Mouse (Mus musculus) limb, embryonic 12.5 days (tissue): Measurements from ENCODE around the gene Dbn1. TPM values are rescaled to one million over a fixed set of nuclear protein-coding genes. Genes with fewer than 3 reads are reported as not detected.

Experiments
- ATAC-seq: fragments of 200-750 bp; cut with Nextera tagmentation; 2 replicates; pipeline ENCODE4 v1.8.0; 2017; ENCODE audit warnings: low read depth, moderate TSS enrichment; ENCODE audit not compliant: insufficient number of reproducible peaks, insufficient read depth, low FRiP score, low TSS enrichment
- H3K27ac ChIP-seq: fragments of 300-500 bp; sonication (generic); 2 replicates; pipeline ENCODE4 v1.5.1; 2016; ENCODE audit warnings: mild to moderate bottlenecking, moderate library complexity
- H3K27me3 ChIP-seq: fragments of 300-500 bp; sonication (generic); 2 replicates; pipeline ENCODE4 v1.6.1; 2016; ENCODE audit warnings: mild to moderate bottlenecking, moderate library complexity
- H3K36me3 ChIP-seq: fragments of 300-500 bp; sonication (generic); 2 replicates; pipeline ENCODE4 v1.6.1; 2016; ENCODE audit warnings: mild to moderate bottlenecking, moderate library complexity
- H3K4me1 ChIP-seq: fragments of 300-500 bp; sonication (generic); replicated peaks from 2 replicates; pipeline ENCODE4 v1.6.1; 2016
- H3K4me2 ChIP-seq: fragments of 300-500 bp; sonication (generic); 2 replicates; pipeline ENCODE4 v1.6.1; 2016; ENCODE audit warnings: mild to moderate bottlenecking, moderate library complexity
- H3K4me3 ChIP-seq: fragments of 300-500 bp; sonication (generic); replicated peaks from 2 replicates; pipeline ENCODE4 v1.5.1; 2016; ENCODE audit warnings: mild to moderate bottlenecking
- H3K9ac ChIP-seq: fragments of 300-500 bp; sonication (generic); replicated peaks from 2 replicates; pipeline ENCODE4 v1.6.1; 2016; ENCODE audit warnings: mild to moderate bottlenecking, moderate library complexity
- H3K9me3 ChIP-seq: fragments of 300-500 bp; sonication (generic); 2 replicates; pipeline ENCODE4 v1.6.1; 2016; ENCODE audit warnings: mild to moderate bottlenecking, moderate library complexity
- WGBS: fragments of 180-500 bp; shearing (Covaris S2); methylation state at CpG from one replicate; pipeline ENCODE4 v1.1.7; 2016; 5-methylcytosine and 5-hydroxymethylcytosine counted together
- microRNA-seq: library from miRNA; unstranded; fragments of <30 nt; microRNA quantifications from one replicate; pipeline ENCODE4, GENCODE M21; 2017
- polyA plus RNA-seq: library from polyadenylated mRNA; unstranded; fragments of >200 nt; fragmentation: Nextera tagmentation; extraction: Ambion mirVana; gene quantifications from 2 replicates; pipeline ENCODE4 v1.2.1, GENCODE M21; 2016

The Dbn1 gene
- polyA plus RNA-seq, 1 experiment from 2014 or later = 361 TPM

DNA sequence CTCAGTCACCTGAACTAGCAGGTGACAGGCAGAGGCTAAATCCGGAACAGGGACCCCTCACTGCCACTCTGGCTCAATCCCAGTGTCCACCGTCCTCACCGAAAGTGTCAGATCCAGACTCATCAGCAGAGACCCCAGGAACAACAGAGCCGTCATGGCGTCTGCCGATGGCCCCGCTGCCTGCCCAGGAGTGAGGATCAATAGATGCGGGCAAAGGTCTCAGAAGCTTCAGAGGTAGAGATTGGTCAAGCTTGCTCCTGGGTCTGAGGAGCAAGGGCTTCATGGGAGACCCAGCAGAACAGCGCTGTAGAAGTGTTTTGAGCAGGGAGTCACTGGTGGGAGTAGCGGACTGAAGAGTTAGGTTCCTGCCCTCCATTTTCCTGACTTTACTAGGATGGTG, 61.3 kb downstream of the Dbn1 start, which contains the start of gene F12:
Gene F12, minus strand, starts transcription at position 181 of the 400 bp plus-strand sequence.
- 89% methylated on average over 10 of the region's 10 CpGs for WGBS
- Histone ChIP-seq H3K9me3 (no peaks in the 10 kb centered on the region), H3K27ac (no peak within 1 kb of the TSS), H3K9ac (no peak within 1 kb of the TSS), H3K4me2 (no peak within 1 kb of the TSS), H3K36me3 (no peaks in the 10 kb centered on the region), H3K4me1 (peaks cover 3% of the 10 kb centered on the region), H3K27me3 (peaks cover 22% of the 10 kb centered on the region), H3K4me3 (no peak within 1 kb of the TSS)
- ATAC-seq = no peak

Small RNA genes lying within 50 kb of the gene (microRNA-seq; reads per million reads assigned to microRNA genes)
- 0.70 reads per million for gene Mir6943
- gene Mir6944 = 59.7 reads per million, percentile 45 among the genes with 10 or more reads in this experiment
- 1.9 reads per million for gene Mir6945

Other genes starting within 250 kb of the Dbn1 start
- gene Prelid1, start 167.6 kb downstream of the Dbn1 start, polyA plus RNA-seq = 361 and 370 TPM in 2 replicates
- 108 and 109 TPM in 2 replicates for gene Rab24, start 166.2 kb downstream of the Dbn1 start, polyA plus RNA-seq
- 33.7 and 34.9 TPM in 2 replicates for gene Mxd3, start 158.3 kb downstream of the Dbn1 start, polyA plus RNA-seq
- 92.9 and 99.8 TPM in 2 replicates for gene Lman2, start 125.3 kb downstream of the Dbn1 start, polyA plus RNA-seq
- 0.82 and 1.2 TPM in 2 replicates for gene Rgs14, start 118.4 kb downstream of the Dbn1 start, polyA plus RNA-seq
- not detected in 2 replicates for gene Slc34a1, start 89.9 kb downstream of the Dbn1 start, polyA plus RNA-seq
- gene Pfn3, start 72.9 kb downstream of the Dbn1 start, polyA plus RNA-seq = not detected in 2 replicates
- gene F12, start 61.3 kb downstream of the Dbn1 start, polyA plus RNA-seq = 0.18 TPM in 1 of 2 replicates, not detected in the other
- gene Grk6, start 43.0 kb downstream of the Dbn1 start, polyA plus RNA-seq = 66.6 and 69.1 TPM in 2 replicates
- 0.67 and 1.1 TPM in 2 replicates for gene Prr7, start 23.8 kb downstream of the Dbn1 start, polyA plus RNA-seq
- gene Pdlim7, start 25.6 kb upstream of the Dbn1 start, polyA plus RNA-seq = 154 and 158 TPM in 2 replicates
- 2.4 and 2.7 TPM in 2 replicates for gene Dok3, start 41.2 kb upstream of the Dbn1 start, polyA plus RNA-seq
- gene Ddx41, start 48.5 kb upstream of the Dbn1 start, polyA plus RNA-seq = 77.3 and 80.1 TPM in 2 replicates
- gene Fam193b, start 83.0 kb upstream of the Dbn1 start, polyA plus RNA-seq = 65.1 and 69.4 TPM in 2 replicates
- 122 and 133 TPM in 2 replicates for gene Tmed9, start 85.6 kb upstream of the Dbn1 start, polyA plus RNA-seq
- 31.5 and 34.7 TPM in 2 replicates for gene B4galt7, start 111.8 kb upstream of the Dbn1 start, polyA plus RNA-seq
- gene Caml, start 134.9 kb upstream of the Dbn1 start, polyA plus RNA-seq = 59.1 and 60.5 TPM in 2 replicates
- gene Ddx46, start 146.9 kb upstream of the Dbn1 start, polyA plus RNA-seq = 45.1 and 45.3 TPM in 2 replicates
- gene B230219D22Rik, start 205.0 kb upstream of the Dbn1 start, polyA plus RNA-seq = 78.7 and 84.5 TPM in 2 replicates
- 94.1 and 95.8 TPM in 2 replicates for gene Txndc15, start 226.5 kb upstream of the Dbn1 start, polyA plus RNA-seq
- 42.0 and 46.8 TPM in 2 replicates for gene Pcbd2, start 239.3 kb upstream of the Dbn1 start, polyA plus RNA-seq